Mouse (Mus musculus): ENCODE measurements at regions not wholly inside any gene's neighbourhood (a gene's known extent, or its start where the extent isn't known, plus 50 kb on each side); places are given as distances from the start of the nearest gene placed in this dataset.

DNA sequence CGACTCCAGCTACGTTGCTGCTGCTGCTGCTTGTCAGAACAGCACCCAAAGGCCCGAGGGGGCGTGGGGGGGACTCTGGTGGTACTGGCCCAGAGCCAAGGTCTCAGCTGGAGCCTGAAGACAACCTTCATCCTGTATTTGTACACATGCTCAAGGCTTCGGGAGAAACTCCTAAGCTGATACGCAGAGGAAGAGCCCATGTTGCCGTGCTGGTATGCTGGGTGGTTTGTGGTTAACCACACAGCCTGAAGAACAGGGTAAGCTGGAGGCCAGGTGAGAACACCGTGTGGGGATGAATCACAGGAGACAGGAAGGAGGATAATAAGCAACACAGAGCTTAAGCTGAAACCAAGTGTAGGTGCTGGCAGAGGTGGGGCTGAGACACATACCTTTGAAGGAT is 68.9 kb upstream of the Atl2 start:
- TF ChIP-seq TAL1 (IDR thresholded peaks at IDR 0.05; ENCODE audit: low read length) (no peak), GATA1 (IDR thresholded peaks at IDR 0.05; ENCODE audit: low read length) (no peak)
- peaks cover 19% of the 10 kb centered on the region for H3K4me1 ChIP-seq (ENCODE audit: control insufficient read depth)
- no peak overlapping the region for H3K4me3 ChIP-seq (replicated peaks)
- peaks cover 3% of the 10 kb centered on the region; the same call in 1 of the 2 replicates for H3K9me3 ChIP-seq (ENCODE audit: control insufficient read depth, low read length)
- H3K36me3 ChIP-seq (ENCODE audit: control insufficient read depth) = no peaks in the 10 kb centered on the region
- H3K27me3 ChIP-seq (ENCODE audit: control insufficient read depth) = peaks cover 9% of the 10 kb centered on the region

GRCm38 (mm10) chr17:79963330-79963729 is 67.4 kb upstream of the Atl2 start:
- peaks cover 6% of the 10 kb centered on the region for H3K4me1 ChIP-seq (ENCODE audit: control insufficient read depth)
- H3K27me3 ChIP-seq (ENCODE audit: control insufficient read depth) = peaks cover 9% of the 10 kb centered on the region
- H3K4me3 ChIP-seq (replicated peaks) = no peak overlapping the region
- H3K9me3 ChIP-seq (ENCODE audit: control insufficient read depth, low read length) = peaks cover 3% of the 10 kb centered on the region; the same call in 1 of the 2 replicates
- TF ChIP-seq GATA1 (IDR thresholded peaks at IDR 0.05; ENCODE audit: low read length) = no peak
- no peak for TF ChIP-seq TAL1 (IDR thresholded peaks at IDR 0.05; ENCODE audit: low read length)
- no peaks in the 10 kb centered on the region for H3K36me3 ChIP-seq (ENCODE audit: control insufficient read depth)

- Histone ChIP-seq H3K27me3 (ENCODE audit: control insufficient read depth) (peaks cover 7% of the 10 kb centered on the region; the same call in 1 of the 2 replicates), H3K4me3 (replicated peaks) (no peak overlapping the region), H3K9me3 (ENCODE audit: control insufficient read depth, low read length) (peaks cover 3% of the 10 kb centered on the region; the same call in 1 of the 2 replicates), H3K4me1 (ENCODE audit: control insufficient read depth) (peaks cover 4% of the 10 kb centered on the region), H3K36me3 (ENCODE audit: control insufficient read depth) (no peaks in the 10 kb centered on the region)
- TF ChIP-seq TAL1 (IDR thresholded peaks at IDR 0.05; ENCODE audit: low read length) (no peak), GATA1 (IDR thresholded peaks at IDR 0.05; ENCODE audit: low read length) (no peak)
Measured at GRCm38 (mm10) chr17:79961391-79961790, 65.5 kb upstream of the Atl2 start.

- Histone ChIP-seq H3K4me1 (ENCODE audit: control insufficient read depth) (peaks cover 4% of the 10 kb centered on the region), H3K27me3 (ENCODE audit: control insufficient read depth) (peaks cover 6% of the 10 kb centered on the region; the same call in 1 of the 2 replicates), H3K36me3 (ENCODE audit: control insufficient read depth) (no peaks in the 10 kb centered on the region), H3K9me3 (ENCODE audit: control insufficient read depth, low read length) (peaks cover 3% of the 10 kb centered on the region; the same call in 1 of the 2 replicates), H3K4me3 (replicated peaks) (no peak overlapping the region)
- no peak for TF ChIP-seq TAL1 (IDR thresholded peaks at IDR 0.05; ENCODE audit: low read length)
- no peak for TF ChIP-seq GATA1 (IDR thresholded peaks at IDR 0.05; ENCODE audit: low read length)
Measured at GRCm38 (mm10) chr17:79960688-79961087, 64.8 kb upstream of the Atl2 start.

GRCm38 (mm10) chr17:79955267-79955666 is 59.3 kb upstream of the Atl2 start:
- Histone ChIP-seq H3K4me3 (replicated peaks) (no peak overlapping the region), H3K4me1 (ENCODE audit: control insufficient read depth) (peaks cover 2% of the 10 kb centered on the region; the same call in 1 of the 2 replicates), H3K27me3 (ENCODE audit: control insufficient read depth) (peaks cover under 1% of the 10 kb centered on the region; the same call in 1 of the 2 replicates), H3K36me3 (ENCODE audit: control insufficient read depth) (no peaks in the 10 kb centered on the region), H3K9me3 (ENCODE audit: control insufficient read depth, low read length) (no peaks in the 10 kb centered on the region)
- no peak for TF ChIP-seq TAL1 (IDR thresholded peaks at IDR 0.05; ENCODE audit: low read length)
- TF ChIP-seq GATA1 (IDR thresholded peaks at IDR 0.05; ENCODE audit: low read length) = no peak

DNA sequence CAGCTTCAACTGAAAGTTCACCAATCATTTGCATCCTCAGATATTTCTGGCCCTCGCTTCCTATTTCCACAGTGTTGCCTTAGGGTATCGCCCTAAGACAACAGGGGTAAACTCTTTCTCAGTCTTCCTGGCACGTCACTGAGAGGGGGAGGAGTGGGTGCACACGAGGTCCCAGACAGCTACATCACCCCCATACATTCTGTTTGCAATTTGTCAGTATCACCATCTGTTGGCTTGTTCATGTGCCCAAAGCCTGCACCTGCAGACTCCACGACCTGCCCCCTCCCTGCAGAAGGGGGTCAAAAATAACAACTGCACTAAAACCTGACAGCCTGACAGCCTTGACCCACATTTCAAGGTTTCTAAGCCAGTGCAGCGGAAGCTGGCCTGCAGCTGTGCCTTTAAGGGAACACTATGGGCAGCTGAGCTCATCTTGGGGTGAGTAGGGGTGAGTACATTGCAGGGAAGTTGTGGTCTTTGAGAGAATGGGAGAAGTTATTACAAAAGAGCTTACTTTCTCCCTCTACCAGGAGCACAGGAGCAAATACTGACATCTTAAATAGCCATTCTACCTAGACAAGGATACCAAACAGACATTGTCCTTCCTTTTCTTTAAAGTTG is 58.8 kb upstream of the Atl2 start:
- Histone ChIP-seq H3K4me3 (replicated peaks) (no peak overlapping the region), H3K36me3 (ENCODE audit: control insufficient read depth) (no peaks in the 10 kb centered on the region), H3K9me3 (ENCODE audit: control insufficient read depth, low read length) (no peaks in the 10 kb centered on the region), H3K4me1 (ENCODE audit: control insufficient read depth) (peaks cover 6% of the 10 kb centered on the region), H3K27me3 (ENCODE audit: control insufficient read depth) (peaks cover 4% of the 10 kb centered on the region; the same call in 1 of the 2 replicates)
- TF ChIP-seq TAL1 (IDR thresholded peaks at IDR 0.05; ENCODE audit: low read length) (no peak), GATA1 (IDR thresholded peaks at IDR 0.05; ENCODE audit: low read length) (no peak)

DNA sequence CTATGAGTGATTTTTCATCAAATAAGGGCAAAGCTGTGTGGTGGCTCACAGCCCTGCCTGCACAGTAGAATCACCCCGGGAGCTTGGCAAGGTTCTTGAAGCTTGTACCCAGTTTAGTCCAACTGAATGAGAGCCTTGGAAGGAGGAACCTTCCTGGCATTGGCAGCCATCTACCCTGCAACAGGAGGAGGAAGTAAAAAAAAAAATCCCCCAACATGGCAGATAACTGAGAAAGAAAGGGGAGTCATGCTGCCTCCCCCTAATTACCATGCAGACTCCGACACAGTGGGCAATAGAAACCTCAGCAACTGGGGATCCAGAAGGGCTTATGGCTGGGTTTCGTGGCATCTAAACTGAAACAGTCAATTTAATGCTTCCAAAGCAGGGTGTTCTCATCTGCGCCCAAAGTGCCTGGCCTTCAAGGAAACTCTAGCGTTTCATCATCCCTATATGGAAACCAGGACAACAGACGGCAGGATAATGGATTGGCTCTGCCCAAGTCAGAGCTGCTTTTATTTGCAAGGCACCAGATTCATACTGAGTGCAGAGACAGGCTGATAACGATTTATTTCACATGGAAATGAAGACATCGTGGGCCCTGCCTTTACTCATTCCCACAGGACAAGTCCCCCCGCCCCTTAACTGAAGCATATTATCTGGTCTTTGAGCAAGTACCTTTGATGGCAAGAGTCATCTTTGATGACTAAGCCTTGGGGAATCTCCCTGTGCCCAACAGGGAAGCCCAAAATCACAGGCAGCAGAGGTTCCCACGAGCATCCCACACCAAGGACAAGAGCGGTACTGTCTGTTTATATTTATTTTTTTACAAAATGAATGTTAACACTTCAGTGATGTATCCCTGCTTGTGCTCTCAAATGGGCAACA is 52.9 kb upstream of the Atl2 start:
- H3K9me3 ChIP-seq (ENCODE audit: control insufficient read depth, low read length) = no peaks in the 10 kb centered on the region
- no peak overlapping the region for H3K4me3 ChIP-seq (replicated peaks)
- TF ChIP-seq GATA1 (IDR thresholded peaks at IDR 0.05; ENCODE audit: low read length) (no peak), TAL1 (IDR thresholded peaks at IDR 0.05; ENCODE audit: low read length) (no peak)
- peaks cover 7% of the 10 kb centered on the region for H3K4me1 ChIP-seq (ENCODE audit: control insufficient read depth)
- H3K27me3 ChIP-seq (ENCODE audit: control insufficient read depth) = peaks cover 4% of the 10 kb centered on the region; the same call in 1 of the 2 replicates
- H3K36me3 ChIP-seq (ENCODE audit: control insufficient read depth) = no peaks in the 10 kb centered on the region

All from erythroblast, embryonic 14.5 days (primary cell).